Mouse (Mus musculus) CD8-positive naive resting alpha-beta T cell, adult 2 months (primary cell): ENCODE data around the gene Dll4.

Source experiments
- DNase-seq, 2 experiments: peaks; one replicate each; pipeline ENCODE4 v3.0.0; 2022; ENCODE audit warnings: low read depth in 2 of 2, low spot score in 2 of 2

The Dll4 gene

GRCm38 (mm10) chr2:119311544-119311943, 14.0 kb upstream of the Dll4 start:
- no peak for DNase-seq

GRCm38 (mm10) chr2:119312380-119312958, 13.1 kb upstream of the Dll4 start:
- DNase-seq = no peak

- DNase-seq = no peak
Observed at GRCm38 (mm10) chr2:119313780-119314479, 11.7 kb upstream of the Dll4 start.

GRCm38 (mm10) chr2:119314742-119315310, 10.8 kb upstream of the Dll4 start:
- DNase-seq = no peak

GRCm38 (mm10) chr2:119318043-119318710, 7.4 kb upstream of the Dll4 start:
- DNase-seq = no peak

DNA sequence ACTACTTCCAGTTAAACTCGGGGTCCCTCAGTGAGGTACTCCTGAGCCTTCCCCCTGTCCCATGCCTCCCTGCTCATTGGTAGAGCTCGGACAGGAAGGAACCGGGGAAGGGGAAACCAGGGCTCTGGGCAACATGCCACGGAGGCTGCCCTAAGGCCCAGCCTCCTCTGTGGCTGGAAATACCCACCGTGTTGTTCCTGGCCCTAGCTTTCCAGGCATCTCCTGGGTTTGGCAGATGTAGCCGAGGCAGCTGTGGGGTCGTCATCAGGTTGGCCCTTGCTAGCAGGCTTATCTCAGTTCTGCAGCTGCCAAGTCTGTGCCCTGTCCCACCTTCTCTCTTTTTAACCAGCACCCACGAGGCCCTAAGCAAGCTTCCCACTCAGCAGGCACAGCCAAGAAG, 5.0 kb upstream of the Dll4 start:
- no peak for DNase-seq

DNA sequence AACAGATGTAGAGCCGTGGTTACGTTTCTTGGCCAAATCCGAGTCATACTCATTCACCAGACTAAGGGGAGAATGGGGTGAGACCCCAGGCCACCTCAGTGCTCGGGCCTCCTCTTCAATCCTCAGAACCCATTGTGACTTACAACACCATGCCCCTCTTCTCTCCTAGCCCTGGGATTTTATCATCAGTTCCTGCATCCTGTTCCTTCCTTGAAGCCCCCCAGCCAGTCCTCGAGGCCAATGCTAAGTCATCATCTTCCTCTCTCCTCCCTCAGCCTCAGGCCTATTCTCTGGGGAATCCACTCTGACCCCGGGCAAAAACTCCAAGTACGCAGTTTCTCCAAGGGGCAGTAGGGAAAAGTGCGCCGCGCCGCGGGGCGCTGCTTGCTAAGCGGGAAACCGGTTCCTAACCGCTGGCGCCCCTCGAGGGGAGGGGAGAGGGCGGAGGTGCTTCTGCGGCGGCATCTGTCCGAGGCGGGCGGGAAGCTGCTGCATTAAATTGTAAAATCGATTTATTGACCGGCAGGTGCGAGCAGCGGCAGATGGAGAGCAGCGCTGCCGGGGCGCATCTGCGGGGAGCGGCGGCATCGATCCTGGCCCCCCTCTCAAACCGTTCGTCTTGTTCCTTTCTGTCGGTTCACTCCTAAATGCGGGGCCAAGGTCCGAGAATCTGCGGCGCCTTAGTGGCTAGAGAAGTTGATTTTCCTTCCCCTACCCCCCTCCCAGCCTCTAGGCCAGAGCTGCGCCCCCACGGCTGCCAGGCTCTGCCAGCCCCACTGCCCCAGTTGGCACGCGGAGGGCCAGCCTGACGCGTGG, 3.6 kb upstream of the Dll4 start:
- DNase-seq = no peak

DNA sequence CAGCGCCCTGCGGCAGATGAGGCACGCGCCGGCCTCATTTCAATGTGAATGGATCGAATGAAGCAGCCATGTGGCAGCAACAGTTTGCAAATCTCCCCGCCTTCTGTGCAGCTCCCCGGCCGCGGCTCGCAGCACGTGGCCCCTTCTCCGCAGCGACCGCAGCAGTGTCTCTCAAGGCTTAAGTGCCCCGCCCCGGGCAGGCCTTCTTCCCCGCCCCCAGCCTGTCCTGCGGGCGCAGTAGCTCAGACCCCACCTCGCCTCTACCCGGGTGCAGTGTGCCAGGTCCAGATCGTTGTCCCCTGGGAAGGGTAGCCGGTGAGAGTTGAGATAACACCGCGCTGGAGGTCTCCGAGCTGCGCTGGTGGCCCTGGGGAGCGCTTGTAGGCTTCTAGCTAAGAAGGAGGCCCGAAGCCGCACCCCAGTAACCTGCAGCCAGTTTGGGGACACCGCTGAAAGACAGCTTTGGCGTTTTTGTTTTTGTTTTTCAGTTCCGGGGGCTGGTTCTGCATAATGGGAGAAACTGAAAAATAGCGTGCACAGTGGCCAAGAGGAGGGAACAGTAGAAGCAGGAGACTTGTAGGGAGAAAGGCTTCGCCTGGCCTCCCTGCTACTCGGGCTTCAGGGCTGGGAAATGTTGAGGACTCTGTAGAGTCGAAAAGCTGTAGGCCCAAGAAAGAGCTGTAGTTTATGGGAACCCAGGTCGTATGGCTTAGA, 2.8 kb upstream of the Dll4 start:
- no peak for DNase-seq

DNA sequence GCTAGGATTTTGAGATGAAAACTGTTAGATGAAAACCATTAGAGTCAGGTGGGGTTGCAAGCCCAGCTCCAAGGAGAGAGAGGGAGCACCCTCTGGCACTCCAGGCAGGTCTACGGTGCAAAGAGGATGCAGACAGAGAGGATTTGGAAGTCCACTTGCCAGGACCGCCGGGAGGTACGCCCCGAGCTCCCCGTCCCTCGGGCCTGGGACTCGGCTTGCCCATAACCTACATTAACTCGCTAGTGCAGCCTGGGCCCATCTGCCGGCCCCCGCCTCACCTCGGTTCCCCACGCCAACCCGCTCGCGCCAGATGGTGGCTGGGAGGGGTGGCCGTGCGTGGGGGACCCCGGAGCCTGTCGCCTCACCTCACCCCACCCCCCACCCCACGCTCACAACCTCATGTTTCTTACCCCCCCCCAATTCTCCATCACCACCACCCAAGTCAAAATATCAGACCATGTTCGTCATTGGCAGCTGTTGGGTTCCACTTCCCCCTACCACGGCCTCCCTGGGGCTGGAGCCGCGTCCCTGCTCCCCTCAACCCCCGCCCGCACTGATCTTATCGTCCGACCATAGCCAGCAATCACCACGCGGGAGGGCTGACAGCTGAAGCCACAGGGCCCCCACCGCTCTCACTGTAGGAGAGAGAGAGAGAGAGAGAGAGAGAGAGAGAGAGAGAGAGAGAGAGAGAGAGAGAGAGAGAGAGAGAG, 1.6 kb upstream of the Dll4 start:
- DNase-seq = no peak

GRCm38 (mm10) chr2:119324576-119325318, 837 bp upstream of the Dll4 start:
- DNase-seq = peak in 1 of 2 experiments; percentile 8

- DNase-seq = no peak
Observed at GRCm38 (mm10) chr2:119326161-119327101, 847 bp downstream of the Dll4 start.

DNA sequence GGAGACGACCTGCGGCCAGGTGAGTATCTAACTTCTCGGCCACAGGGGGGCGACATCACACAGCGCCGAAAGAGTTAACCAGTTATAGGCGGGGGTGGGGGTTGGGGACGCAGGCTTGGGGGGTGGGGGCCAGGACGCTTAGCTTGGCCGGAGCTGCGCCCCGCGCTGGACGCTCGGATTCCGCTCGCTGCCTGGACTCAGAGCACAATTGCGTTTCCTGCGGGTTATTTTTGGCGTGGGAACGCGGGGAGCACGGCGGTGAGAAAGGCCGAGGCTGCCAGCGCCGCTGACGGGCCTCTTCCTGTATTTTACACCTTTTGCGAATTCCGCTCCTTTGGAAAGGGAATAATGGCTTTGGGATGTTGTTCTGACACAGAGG, 1.5 kb downstream of the Dll4 start:
- no peak for DNase-seq

- no peak for DNase-seq
Observed at GRCm38 (mm10) chr2:119327942-119328526, 2.5 kb downstream of the Dll4 start.

DNA sequence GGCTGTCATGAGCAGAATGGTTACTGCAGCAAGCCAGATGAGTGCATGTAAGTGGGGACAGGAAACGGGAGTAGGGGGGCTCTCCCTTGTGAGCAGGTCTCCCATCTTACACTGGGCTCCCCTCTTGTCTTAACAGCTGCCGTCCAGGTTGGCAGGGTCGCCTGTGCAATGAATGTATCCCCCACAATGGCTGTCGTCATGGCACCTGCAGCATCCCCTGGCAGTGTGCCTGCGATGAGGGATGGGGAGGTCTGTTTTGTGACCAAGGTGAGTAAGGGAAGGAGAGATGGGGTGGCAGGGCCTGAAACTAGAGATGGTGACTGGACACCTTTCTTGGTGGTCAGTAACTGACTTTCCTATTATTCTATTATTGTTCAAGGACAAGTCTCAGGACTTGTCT, 3.0 kb downstream of the Dll4 start:
- no peak for DNase-seq

- no peak for DNase-seq
Observed at GRCm38 (mm10) chr2:119329123-119329817, 3.7 kb downstream of the Dll4 start.

DNA sequence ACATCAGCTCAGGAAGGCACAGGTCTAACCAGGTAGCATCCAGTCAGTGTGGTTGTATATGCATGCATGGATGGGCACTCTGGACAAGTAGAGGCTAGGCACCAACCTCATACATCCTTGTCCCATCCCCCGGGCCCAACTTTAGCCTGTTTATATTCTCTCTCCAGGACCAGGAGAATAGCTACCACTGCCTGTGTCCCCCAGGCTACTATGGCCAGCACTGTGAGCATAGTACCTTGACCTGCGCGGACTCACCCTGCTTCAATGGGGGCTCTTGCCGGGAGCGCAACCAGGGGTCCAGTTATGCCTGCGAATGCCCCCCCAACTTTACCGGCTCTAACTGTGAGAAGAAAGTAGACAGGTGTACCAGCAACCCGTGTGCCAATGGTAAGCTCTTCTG, 5.2 kb downstream of the Dll4 start:
- no peak for DNase-seq

DNA sequence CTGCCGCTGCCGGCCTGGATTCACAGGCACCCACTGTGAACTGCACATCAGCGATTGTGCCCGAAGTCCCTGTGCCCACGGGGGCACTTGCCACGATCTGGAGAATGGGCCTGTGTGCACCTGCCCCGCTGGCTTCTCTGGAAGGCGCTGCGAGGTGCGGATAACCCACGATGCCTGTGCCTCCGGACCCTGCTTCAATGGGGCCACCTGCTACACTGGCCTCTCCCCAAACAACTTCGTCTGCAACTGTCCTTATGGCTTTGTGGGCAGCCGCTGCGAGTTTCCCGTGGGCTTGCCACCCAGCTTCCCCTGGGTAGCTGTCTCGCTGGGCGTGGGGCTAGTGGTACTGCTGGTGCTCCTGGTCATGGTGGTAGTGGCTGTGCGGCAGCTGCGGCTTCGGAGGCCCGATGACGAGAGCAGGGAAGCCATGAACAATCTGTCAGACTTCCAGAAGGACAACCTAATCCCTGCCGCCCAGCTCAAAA, 6.6 kb downstream of the Dll4 start:
- no peak for DNase-seq
